Mouse (Mus musculus) CD8-positive naive resting alpha-beta T cell, adult 2 months (primary cell): ENCODE measurements around the gene Vps41.

ENCODE experiments used
- DNase-seq, 2 experiments: peaks; one replicate each; pipeline ENCODE4 v3.0.0; 2022; ENCODE audit warnings: low read depth in 2 of 2, low spot score in 2 of 2

The Vps41 gene

DNA sequence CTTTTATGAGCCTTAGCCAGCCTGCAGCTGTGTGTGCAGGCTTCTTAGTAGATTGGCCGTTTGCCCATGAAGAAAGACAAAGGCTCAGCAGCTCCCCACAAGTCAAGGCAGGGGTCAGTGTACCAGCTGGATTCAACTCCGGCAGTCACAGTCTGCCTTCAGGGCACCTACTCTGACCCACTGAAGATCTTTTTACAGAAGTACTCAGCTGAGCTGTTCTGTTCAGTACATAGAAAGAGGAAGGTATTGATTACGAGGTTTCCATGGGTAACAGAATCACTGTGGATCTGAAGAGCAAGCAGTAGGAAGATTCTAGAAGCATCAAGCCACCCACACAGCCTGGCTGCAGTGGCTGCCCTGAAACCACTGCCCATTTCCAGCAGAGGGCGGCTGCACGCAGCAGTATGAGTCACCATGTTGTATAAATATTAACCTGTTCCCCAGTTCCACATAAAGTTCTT lies 151.0 kb downstream of the Vps41 start:
- DNase-seq: no peak

GRCm38 (mm10) chr13:18868825-18869224 lies 151.7 kb downstream of the Vps41 start:
- DNase-seq: no peak

- DNase-seq: no peak
Measured at GRCm38 (mm10) chr13:18875321-18875720, 158.2 kb downstream of the Vps41 start.

DNA sequence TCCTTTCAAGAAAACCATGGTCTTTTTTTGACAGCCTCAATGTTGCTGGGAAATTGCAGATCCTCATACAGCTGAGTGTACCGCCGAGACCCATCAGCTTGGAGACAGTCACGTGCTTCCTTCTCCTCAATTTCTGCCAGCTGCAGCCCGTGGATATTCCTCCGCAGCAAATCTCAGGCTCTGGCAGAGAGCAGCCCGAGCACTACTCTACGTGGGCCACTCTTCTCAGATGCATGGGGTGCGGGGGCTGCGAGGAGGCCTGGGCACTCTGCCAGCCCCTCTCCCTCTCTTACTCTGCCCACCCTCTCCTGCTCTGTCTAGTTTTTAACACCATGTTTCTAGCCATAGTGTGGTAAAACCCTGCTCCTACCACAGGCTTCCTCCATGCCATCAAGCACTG lies 175.8 kb downstream of the Vps41 start:
- no peak for DNase-seq

- no peak for DNase-seq
Measured at GRCm38 (mm10) chr13:18896789-18897188, 179.7 kb downstream of the Vps41 start.

DNA sequence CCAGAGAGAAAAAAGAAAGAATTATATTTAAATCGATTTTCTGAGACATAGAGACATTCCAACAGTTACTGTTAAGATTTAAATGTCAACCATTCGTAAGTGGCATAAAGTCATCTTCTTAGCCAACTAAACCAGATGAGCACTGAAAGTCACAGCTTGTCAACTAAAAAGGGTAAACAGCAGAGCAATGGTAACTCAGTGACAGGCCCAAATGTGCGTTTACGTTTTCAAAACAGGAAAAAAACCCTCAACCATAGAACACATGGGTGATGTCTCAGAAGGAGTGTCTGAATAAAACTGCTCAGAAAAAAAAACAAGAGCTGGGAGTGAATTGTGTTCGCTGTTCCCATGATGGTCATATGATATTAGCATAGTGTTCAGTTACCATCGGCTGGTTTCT lies 186.5 kb downstream of the Vps41 start:
- no peak for DNase-seq

GRCm38 (mm10) chr13:18914774-18915173 lies 197.7 kb downstream of the Vps41 start:
- no peak for DNase-seq
